ENCODE assay signal across 27 mouse cellular contexts in genomic region chr3:159734547-159734946, GRCm38 (mm10).
"Had no signal": no experiment of that assay in that cellular context is flagged by ENCODE, and none has a peak within 500 bp of the region (broad histone marks: within the 10 kb centered on the region; RNA-seq: fewer than 3 reads in every experiment).

No protein-coding gene starts in this region.

- H3K27me3 ChIP-seq: embryonic facial prominence, embryonic 12.5 days; embryonic facial prominence, embryonic 13.5 days; embryonic facial prominence, embryonic 15.5 days; forebrain, embryonic 12.5 days; forebrain, embryonic 13.5 days; forebrain, embryonic 15.5 days had no signal

- H3K4me1 ChIP-seq: embryonic facial prominence, embryonic 10.5 days; embryonic facial prominence, embryonic 12.5 days; embryonic facial prominence, embryonic 13.5 days; embryonic facial prominence, embryonic 15.5 days; forebrain, embryonic 10.5 days; forebrain, embryonic 12.5 days; forebrain, embryonic 13.5 days; forebrain, embryonic 15.5 days; heart, embryonic 10.5 days had no signal

- ATAC-seq: forebrain, embryonic 13.5 days; forebrain, embryonic 14.5 days; forebrain, embryonic 15.5 days; forebrain, embryonic 16.5 days; forebrain, postnatal 0 days had no signal

- H3K4me3 ChIP-seq: embryonic facial prominence, embryonic 10.5 days; embryonic facial prominence, embryonic 12.5 days; embryonic facial prominence, embryonic 13.5 days; embryonic facial prominence, embryonic 15.5 days; erythroblast, embryonic 14.5 days; forebrain, embryonic 10.5 days; forebrain, embryonic 12.5 days; forebrain, embryonic 13.5 days; forebrain, embryonic 15.5 days; gastrocnemius, adult 2 months; heart, adult 2 months; heart, embryonic 10.5 days had no signal

- H3K4me2 ChIP-seq: embryonic facial prominence, embryonic 12.5 days; embryonic facial prominence, embryonic 13.5 days; embryonic facial prominence, embryonic 15.5 days; forebrain, embryonic 12.5 days; forebrain, embryonic 13.5 days; forebrain, embryonic 15.5 days had no signal

- H3K36me3 ChIP-seq: embryonic facial prominence, embryonic 10.5 days; embryonic facial prominence, embryonic 12.5 days; embryonic facial prominence, embryonic 13.5 days; embryonic facial prominence, embryonic 15.5 days; forebrain, embryonic 10.5 days; forebrain, embryonic 12.5 days; forebrain, embryonic 15.5 days; heart, embryonic 10.5 days had no signal

- H3K27ac ChIP-seq: embryonic facial prominence, embryonic 10.5 days; embryonic facial prominence, embryonic 12.5 days; embryonic facial prominence, embryonic 13.5 days; embryonic facial prominence, embryonic 15.5 days; forebrain, embryonic 10.5 days; forebrain, embryonic 12.5 days; forebrain, embryonic 13.5 days; forebrain, embryonic 15.5 days; gastrocnemius, adult 2 months; heart, adult 2 months; heart, embryonic 10.5 days had no signal

- DNase-seq: cerebellum, adult 9-10 months; cerebellum, adult 9-11 months; cerebellum, postnatal 10 days; cerebellum, postnatal 14 days; cerebellum, postnatal 25 days; embryo, embryonic 11 days; forebrain, postnatal 0 days; gastrocnemius, adult 2 months; gastrocnemius, postnatal 10 days; gastrocnemius, postnatal 14 days; gastrocnemius, postnatal 25 days; gastrocnemius, postnatal 36 days; heart, adult 11 months; heart, adult 18-20 months; heart, adult 2 months had no signal
